Mouse (Mus musculus) layer of hippocampus, adult 18-20 months (tissue): ENCODE results near the gene Ctcfl. TPM values are rescaled to one million over a fixed set of nuclear protein-coding genes. Genes with fewer than 3 reads are reported as not detected.
"Not testable (repeated sequence)": the region's sequence is repeated elsewhere in the genome, so short reads cannot be mapped to it uniquely, and the experiment has no call there.

ENCODE experiments used
- DNase-seq, 2 experiments: peaks; one replicate each; pipeline ENCODE4 v3.0.0; 2022; ENCODE audit warnings: low spot score in 2 of 2
- total RNA-seq, 2 experiments: library from RNA; stranded (reverse); gene quantifications; 2 replicates each; pipeline ENCODE4 v1.2.3; 2021

The Ctcfl gene
- total RNA-seq, 2 experiments from 2014 or later: not detected

DNA sequence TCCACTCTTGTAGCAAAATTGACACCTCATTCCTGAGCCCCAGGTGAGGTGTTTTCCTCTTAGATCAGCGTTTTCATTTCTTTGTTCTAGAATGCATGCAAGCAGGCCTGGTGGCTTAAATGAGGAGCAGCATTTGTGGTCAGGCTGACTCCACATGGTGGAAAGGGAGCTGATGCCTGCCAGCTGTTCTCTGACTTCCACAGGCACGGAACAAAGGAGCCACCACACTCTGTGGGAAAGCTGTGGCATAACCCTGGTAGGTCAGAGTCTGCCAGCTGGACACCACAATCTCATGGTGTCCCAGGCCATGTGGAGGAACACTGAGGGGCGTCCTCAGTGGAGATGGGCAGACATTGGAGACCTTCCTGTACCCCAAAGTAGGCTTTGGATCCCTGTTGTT, 26.5 kb upstream of the Ctcfl start:
- DNase-seq: no peak

DNA sequence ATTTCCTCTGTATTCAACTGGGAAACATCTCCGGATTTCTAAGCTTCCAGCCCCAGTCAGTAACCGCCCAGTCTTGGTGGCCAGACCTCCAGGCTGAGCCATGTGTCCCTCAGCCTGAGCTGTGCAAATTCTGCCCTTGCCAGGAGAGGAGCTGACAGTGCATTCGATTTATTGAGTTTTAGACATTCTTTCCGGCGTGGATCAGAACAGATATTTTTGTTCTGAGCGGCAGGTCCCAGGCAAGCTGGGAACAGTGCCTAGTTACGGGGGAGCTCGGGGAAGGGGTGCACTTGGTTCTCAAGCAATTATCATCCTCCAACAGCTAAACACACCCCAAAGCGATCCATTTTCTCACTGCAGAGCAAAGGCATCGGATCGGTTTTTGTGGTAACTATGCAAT, 24.3 kb upstream of the Ctcfl start:
- peak; percentile 39 to 63 for DNase-seq

DNA sequence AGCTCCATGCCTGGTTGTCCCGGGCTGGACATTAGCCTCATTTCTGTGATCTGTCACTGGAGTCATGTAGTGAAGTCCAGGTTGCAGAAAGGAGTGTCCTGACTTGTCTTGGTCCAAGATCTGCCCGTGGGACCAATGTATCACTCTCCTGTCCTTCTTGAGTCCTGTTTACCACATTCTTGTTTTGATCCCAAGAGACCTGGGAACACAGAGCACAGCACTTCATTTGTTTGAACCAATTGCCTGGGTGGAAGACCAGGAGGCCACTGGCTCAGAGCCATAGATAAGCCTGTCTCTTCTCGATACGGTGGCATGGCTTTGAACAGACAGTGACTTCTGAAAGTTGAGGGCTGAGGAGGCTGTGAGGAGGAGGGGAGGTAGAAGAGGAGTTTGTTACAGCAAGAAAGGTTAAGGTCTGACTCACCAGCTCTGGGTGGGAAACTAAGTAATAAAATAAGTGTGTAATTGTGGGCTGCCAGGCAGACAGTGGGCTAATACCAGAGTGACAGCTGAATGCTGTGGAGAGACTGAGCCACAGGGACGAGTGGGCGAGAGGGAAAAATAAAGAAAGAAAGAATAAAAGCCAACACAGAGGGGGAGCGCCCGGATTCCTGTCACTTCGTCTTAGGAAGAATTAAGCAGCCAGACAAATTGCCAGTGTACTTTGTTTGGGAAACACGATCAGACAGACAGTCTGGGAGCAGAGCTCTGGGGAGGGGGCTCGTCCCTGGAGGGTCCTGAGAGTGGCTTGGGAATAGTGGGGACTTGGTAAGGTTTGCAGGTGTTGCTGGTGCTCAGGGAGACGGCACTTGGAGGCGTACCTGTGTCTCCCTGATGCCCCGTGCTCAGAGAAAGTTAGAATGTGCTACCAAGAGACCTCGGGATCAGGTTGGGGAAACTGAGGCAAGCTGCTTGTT, 19.3 kb upstream of the Ctcfl start:
- peak; percentile 21 to 57 for DNase-seq

DNA sequence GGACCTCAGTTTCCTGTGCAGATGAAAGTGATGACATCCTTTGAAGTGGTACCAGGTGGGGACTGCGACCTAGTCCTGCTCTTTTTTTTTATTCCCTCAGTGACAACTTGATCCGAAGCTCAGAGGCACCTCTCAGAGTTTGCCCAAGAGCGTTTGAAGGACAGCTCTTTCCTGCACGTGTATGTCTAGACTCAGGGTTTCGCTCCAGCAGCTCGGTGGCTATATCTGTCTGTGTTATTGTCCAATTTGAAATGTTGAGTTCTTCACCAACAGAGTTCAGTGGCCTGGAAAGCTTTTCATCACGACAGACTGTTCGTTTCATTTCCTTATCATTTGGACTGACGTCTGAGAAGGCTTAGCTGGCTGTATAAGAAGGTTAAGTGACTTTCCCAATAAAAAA, 15.4 kb upstream of the Ctcfl start:
- DNase-seq: no peak

DNA sequence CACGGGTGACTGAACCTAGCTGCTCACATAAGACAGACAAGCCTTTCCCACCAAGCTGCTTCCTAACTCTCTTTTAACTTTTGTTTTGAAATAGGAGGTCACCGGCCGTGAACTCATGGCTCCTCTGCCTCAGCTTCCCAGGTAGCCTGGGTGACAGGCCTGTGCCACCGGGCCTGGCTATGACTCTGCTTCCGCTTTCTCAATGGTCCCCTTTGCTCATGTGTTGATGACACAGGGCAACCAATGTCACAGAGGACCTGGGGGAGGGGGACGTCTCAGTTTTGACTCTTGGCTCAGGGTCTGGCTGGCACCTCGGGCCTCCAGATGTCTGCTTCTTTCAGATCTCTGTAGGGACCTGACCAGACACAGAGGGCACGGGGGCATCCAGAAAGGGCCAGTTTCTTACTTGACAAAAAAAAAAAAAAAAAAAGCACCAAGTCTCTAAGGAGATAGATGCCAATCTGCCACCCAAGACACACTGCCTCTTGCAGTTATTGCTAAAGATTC, 13.5 kb upstream of the Ctcfl start:
- no peak for DNase-seq

DNA sequence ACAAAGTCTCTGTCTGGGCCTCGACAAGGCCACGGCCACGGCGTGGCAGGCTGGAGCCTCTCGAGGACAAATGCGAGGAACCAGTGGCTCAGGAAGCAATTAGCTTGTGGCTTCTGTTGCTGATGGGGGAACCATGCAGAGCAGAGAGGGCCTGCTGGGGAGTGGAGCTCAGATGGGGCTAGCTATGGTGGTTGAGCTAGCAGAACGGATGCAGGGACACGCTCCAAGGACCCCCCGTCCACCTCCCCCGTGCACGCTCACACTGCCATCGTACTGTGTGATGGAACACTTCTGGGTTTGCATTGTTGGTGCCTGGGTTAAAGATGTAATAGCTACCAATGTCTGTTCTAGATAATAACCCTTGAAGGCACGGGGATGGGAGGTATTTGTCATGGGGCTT, 12.9 kb upstream of the Ctcfl start:
- DNase-seq: no peak

DNA sequence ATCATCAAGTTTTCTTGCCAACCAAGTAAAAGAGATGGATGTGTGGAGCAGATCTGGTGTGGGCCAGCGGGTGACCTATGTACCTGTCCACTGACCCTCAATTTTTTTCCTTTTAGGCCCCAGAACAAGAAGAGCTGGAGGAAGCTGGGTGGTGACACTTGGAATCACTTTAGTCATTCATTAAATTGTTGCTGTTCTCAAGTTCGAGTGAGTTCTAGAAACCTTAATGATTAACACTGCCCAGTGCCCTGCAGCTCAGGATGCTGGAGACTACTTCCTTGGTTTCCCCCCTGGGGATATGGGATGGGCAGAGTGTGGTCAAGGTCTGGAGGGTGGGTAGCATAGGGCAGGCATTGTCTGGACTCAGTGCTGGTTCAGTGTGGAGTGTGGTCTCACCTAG, 9.8 kb upstream of the Ctcfl start:
- no peak for DNase-seq

DNA sequence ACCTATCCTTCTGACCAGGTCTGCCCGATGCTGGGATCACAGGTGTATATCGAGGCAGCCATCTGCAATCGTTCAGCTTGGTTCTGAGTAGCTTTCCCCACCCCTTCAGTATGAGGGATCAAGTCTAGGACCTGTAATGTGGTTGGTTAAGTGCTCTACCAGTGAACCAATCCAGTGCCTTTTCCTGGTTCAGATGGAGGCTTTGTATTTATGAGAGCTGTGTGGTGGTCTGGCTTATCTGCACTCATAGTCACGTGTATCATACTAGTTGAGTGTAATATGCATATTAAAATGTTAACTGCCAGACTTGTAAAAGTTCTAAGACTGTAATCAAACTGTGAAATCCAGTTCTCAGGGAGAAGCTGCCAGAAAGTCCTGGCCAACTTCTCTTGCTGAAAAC, 7.1 kb upstream of the Ctcfl start:
- DNase-seq: no peak

DNA sequence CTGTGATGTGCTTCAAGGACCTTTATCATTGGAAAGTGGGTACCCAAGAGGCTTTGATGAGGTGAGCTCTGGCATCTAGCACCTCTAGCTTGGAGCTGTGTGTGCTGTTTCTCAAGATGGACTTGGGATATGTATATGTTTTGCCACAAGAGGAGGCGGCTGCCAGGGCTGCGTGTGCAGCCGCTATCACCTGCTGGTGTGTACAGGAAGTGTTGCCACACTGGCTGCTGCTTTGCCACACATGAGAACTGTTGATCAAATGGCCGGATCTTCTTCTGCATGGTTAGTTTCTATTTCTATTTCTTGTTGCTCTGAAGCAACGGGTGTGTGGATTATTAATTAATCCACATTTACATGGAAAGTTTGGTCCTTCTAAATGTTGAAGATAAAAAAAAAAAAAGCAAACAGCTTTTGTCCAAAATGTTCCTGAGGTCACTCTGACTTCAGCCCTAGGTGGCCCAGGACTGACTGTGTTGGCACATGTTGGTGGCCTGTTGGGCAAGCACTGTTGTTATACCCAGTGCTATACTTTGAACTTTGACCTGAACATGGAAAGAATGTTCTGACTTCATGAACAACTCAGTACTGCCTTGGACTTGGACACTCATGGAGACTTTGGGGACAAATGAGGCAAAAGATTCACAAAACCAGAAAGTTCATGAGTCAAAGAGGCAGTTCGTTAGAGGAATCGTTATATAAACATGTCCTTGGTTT, 4.9 kb upstream of the Ctcfl start:
- no peak for DNase-seq

DNA sequence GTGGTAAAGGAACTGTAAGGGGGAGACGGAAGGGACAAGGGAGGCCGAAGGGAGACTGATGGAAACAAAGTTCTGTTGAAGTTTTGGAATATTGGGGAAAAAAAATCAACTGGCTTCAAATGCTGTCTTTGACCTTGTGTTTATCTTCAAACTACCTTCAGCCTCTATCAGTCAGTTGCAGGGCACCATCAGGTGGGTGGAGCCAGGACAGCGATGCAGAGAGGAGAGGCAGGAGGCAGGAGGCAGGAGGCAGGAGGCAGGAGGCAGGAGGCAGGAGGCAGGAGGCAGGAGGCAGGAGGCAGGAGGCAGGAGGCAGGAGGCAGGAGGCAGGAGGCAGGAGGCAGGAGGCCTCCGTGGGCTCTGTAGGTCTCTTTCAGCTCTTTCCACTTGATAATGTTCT, 792 bp upstream of the Ctcfl start:
- DNase-seq: not testable (repeated sequence)

DNA sequence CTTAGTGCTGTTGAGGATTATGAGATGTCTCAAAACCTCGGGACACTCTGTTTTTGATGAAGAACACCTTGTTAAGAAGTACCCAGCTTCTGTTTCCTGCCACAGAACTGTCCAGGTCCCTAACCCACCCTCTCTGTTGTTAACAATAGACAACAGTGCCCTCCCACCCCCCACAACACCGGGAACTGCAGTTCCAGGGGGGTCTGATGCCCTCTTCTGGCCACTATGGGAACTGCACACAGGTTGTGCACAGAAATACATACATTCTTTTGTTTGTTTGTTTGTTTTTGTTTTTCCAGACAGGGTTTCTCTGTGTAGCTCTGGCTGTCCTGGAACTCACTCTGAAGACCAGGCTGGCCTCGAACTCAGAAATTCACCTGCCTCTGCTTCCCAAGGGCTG, 5.5 kb downstream of the Ctcfl start:
- not testable (repeated sequence) for DNase-seq

DNA sequence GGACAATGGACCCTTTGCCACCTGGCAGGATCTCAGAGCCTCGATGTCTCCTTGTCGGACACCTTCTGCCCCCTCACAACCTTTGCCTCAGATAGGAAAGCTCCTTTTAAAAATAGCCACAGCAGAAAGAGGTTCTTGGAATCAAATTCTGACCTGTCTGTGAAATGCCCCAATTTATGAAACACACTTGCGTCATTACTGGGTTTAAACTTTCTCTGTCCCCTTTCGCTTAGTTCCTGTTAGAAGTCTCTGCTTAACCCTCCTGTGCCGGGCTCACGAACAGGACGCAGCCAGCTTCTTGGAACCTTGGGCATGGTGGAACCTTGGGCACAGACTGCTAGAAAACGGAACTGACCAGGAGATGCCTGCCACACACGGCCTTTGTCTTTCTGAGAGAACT, 8.8 kb downstream of the Ctcfl start:
- DNase-seq: no peak

DNA sequence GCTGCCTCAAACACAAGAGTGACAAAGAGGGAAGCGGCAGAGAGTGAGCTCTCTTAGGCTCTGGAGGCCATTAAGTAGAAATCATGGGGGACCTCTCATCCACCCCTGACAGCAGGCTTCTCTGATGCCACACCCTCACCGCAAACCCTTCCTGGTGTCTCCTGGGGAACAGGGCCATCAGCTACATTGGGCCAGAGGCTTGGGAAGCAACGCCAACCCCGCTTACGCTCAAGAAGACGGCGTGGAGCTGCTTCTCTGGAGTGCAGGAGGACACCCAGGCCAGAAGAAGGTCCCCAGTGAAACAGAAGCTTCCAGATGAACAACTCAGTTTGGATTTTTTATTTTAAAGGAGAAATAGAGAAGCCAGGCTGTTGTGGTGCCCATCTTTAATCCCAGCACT, 9.8 kb downstream of the Ctcfl start:
- no peak for DNase-seq

DNA sequence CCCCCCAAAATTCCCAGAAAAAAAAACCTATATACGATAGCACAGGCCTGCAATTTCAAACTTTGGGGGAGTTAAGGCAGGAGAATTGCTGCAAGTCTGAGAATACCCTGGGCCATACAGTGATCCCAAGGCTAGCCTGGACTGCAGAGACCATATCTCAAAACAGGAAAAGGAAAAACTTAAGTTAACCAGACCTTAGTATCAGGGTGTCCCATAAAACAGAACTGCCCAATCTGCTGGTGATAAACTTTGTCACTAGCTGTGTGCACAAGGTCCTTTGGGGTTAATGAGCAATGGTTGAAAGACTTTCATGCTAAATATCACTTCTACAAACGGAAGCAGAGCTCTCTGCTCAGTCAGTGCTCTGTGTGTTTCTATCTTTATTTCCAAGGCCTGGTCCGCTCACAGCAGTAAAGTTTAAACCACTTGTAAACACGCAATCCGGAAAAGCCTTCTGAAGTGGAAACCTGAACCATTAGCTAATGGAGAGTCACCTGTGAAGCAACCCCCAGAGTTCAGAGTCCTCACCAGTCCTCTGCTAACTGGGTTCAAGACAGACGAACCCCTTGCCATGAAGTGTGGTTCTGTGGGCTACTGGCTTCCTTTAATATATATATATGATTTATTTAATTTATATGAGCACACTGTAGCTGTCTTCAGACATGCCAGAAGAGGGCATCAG, 10.7 kb downstream of the Ctcfl start:
- DNase-seq: no peak

DNA sequence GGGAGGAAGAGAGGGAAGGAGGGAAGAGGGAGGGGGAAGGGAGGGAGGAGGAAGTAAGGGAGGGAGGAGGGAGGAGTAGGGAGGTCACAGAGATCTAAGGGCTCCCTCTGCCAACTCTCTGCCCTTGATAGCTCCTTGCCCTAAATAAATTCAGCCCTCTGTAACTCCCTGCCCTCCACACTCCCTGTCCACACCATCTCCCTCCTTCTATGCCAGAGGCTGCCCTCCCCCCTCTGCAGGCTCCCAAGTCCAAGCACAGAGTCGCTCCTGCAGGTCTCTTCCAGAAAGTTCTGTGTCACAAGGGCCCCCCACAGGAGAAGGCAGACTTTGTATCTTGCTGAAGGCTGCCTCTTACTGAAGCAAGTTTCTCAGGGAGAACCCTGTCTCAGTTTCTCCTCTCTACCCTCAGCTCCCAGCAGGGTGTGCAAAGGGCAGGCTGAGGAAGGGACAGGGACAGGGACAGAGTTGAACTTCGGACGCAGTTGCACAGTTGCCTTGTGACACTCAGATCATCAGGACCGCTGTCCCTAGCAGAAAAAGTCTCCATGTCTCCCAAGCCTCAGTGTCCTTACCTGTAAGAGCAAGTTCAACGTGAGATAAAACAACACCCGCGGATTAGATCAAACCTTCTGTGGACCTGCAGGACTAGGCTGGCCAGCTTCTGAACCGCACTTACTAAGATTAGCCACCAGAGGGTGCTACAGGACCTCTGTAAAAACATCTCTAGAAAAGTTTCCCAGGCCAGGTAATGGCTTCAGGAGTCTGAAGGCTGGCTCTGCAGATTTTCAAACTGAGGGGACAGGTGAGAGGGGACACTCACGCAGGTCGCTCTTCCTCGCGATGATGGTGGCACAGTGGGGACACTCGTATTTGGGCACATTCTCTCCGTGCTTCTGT, 12.2 kb downstream of the Ctcfl start:
- DNase-seq: peak in 1 of 2 experiments; percentile 81

DNA sequence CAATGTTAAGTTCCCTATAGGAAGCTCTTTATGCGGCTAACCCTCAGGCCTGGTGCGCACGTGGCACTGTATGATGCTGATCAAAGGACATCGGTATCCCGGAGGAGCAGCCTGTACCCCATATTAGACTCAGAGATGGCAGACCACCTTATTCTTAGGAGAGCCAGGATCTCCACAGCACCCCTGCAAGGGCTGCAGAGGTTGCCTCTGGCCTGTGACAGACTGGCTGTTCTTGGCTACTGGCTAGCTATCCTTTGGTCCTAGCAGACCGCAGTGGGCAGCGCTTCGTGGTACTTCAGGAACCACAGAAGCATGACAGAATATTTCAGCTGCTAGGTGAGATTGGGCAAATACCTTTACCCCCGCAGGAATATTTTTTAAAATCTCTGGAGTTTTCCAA, 12.9 kb downstream of the Ctcfl start:
- no peak for DNase-seq

DNA sequence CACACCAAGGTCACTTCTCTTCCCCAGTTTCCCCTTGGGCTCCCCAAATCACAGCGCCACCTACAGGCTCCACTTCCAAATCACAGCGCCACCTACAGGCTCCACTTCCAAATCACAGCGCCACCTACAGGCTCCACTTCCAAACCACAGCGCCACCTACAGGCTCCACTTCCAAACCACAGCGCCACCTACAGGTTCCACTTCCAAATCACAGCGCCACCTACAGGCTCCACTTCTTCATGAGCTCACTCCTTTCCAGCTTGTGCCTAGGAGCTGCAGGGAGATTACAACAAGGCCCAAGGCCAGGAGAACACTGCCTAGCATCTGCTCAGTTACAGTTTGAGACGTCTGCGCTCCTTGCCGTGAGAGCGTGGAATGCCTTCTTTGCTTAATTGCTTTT, 22.0 kb downstream of the Ctcfl start:
- not testable (repeated sequence) for DNase-seq

DNA sequence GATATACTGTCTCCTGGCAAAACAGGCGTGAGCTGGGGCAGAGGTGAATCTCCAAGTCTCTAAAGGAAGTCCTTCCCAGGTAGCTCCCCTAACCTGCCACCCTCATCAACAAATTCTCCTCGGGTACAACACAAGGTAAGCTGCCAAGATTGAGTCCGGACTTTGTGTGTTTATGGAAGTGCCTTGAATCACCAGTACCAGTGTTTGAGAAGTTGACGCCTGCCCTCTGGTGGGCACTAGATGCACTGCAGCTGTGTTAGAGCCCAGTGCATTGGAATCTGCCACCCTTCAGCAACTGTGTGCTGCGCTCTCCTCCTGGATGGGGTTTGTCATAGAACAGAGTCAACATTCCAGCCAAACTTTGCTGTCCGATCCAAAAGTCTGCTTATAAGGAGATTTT, 29.9 kb downstream of the Ctcfl start:
- DNase-seq: peak; percentile 66 to 92

DNA sequence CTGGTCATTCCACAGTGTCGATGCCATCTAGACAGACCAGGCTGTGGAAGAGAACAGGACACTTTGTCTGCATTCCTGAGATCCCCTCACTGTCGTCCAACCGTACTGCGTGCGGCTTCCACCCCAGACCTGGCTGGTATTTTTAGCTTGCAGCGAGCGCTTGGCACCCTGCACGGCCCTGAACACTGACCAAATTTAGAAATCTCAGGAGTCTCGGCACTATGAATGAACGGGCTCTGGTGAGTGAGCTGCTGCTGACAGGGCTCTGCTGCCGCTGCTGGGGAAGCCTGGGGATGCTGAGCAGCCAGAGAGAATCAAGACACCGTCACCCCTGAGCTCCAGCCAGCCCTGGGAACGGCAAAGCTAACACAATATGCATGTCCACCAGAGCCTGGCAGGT, 31.9 kb downstream of the Ctcfl start:
- no peak for DNase-seq

DNA sequence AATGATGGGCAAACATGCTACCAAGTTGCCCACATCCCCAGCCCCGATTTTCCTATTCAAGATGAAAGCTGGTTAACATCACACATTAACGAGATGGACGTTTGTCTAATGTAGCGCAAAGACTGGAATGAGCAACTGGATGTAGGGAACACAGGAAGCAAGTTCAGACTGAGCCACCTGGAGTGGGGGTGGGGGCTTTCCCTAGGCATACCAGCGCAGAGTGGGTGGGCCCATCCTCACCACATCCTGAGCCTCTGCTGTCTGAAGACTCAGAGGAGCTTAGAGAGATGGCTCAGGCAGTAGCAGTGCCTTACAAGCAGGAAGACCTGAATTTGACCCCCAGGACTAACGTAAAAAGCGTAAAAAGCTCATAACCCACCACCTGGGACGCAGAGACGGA, 33.6 kb downstream of the Ctcfl start:
- DNase-seq: no peak

DNA sequence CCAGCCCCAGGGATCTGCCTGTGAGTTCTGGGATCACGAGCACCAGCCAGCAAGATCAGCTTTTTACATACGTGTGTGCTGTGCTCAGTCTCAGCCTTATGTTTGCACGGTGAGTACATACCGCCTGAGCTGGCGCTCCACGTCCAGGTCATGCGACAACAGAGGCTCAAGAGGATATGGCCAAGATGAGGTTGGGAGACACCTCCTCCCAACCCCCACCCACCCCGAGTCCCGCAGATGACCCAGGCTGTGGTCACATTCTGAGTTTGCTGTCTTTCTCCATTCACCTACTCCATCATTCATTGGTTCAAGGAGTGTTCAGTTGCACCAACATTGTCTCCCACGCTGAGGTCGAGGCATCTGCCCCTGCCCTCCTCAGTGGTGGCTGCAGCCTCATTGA, 34.5 kb downstream of the Ctcfl start:
- no peak for DNase-seq
